Mouse (Mus musculus): ENCODE measurements around the gene Gm17409.

DNA sequence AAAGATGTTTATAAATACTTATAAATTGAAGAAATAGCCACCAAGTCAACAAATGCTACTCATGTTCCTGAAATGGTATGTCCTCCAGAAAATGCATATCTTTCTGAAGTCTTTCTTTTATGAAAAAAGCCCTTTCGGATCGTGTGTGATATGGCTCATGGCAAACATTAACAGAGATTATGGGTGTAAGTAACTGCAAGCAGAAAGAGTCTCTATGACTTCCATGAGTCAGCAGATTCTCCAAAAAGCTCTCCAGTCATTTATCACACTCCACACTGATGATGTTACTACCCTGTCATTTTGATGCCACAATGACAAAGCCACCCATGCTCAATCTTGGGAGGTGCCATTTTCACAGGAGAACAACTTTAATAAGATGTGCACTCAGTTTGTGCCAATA is 35.5 kb upstream of the Gm17409 start:
- TF ChIP-seq CTCF (IDR thresholded peaks at IDR 0.05 in 2 of 3, conservative IDR thresholded peaks at IDR 0.05 in 1 of 3; ENCODE audit: control insufficient read depth in 1 of 3, insufficient read depth in 1 of 3, low read depth in 2 of 3, low read length in 3 of 3, poor library complexity in 1 of 3, severe bottlenecking in 1 of 3) (no peak), MEF2A (IDR thresholded peaks at IDR 0.05; ENCODE audit: extremely low read depth, insufficient replicate concordance, low read depth, low read length, poor library complexity, severe bottlenecking) (no peak), MAFK (IDR thresholded peaks at IDR 0.05; ENCODE audit: borderline replicate concordance, low read depth, low read length) (no peak), POLR2A (IDR thresholded peaks at IDR 0.05; ENCODE audit: control insufficient read depth in 1 of 2, insufficient read depth in 1 of 2, low read depth in 1 of 2, low read length in 2 of 2, poor library complexity in 1 of 2) (no peak), TBP (IDR thresholded peaks at IDR 0.05; ENCODE audit: low read depth, low read length) (no peak), USF1 (IDR thresholded peaks at IDR 0.05; ENCODE audit: low read depth, low read length) (no peak), EP300 (IDR thresholded peaks at IDR 0.05; ENCODE audit: low read depth in 1 of 2, low read length in 2 of 2) (no peak), SIN3A (IDR thresholded peaks at IDR 0.05; ENCODE audit: low read length) (no peak), MAX (IDR thresholded peaks at IDR 0.05; ENCODE audit: low read length) (no peak), NRF1 (IDR thresholded peaks at IDR 0.05; ENCODE audit: insufficient read depth, low read depth, low read length, poor library complexity, severe bottlenecking) (no peak), MAZ (IDR thresholded peaks at IDR 0.05; ENCODE audit: low read depth, low read length) (no peak), RAD21 (IDR thresholded peaks at IDR 0.05; ENCODE audit: low read depth, low read length) (no peak)
